17 mouse cellular contexts compared by ENCODE assay signal in the genomic region with DNA sequence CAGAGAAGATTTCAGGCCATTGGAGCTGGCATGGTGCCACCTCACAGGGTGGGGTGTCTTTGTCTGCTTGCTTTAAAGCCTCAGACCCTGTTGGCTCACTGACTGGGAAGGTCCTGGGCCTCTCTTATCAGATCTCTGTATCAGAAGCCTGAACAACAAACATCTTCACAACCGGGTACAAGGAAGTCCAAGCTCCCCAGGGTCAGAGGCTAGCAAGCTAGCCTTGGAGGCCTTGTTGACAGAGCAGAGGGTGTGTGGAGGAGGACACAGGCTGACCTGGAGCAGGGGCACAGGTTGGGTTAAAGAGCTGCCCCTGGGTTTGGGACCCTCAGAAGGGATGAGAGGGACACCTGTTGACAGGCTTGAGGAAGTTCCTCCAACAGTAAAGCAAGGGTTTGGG. TPM values are rescaled to one million over a fixed set of nuclear protein-coding genes. Genes with fewer than 3 reads are reported as not detected.
DNase-seq lines count a peak whose midpoint lies in the region; ATAC-seq lines count a peak whose summit lies in the region.
"Had no signal": no experiment of that assay in that cellular context is flagged by ENCODE, and none has a peak within 500 bp of the region (broad histone marks: within the 10 kb centered on the region; RNA-seq: fewer than 3 reads in every experiment).

No protein-coding gene starts in this region.

- H3K4me1 ChIP-seq in kidney, embryonic 16.5 days (ENCODE audit: insufficient read depth, low read length): peaks cover 15% of the 10 kb centered on the region
- H3K4me1 ChIP-seq in intestine, embryonic 15.5 days (replicated peaks): peaks cover 5% of the 10 kb centered on the region; the same call in 1 of the 2 replicates
- 0 out of 2 replicates have a peak, but pooled peaks cover 5% of the 10 kb centered on the region for H3K4me1 ChIP-seq in limb, embryonic 10.5 days
- H3K4me1 ChIP-seq: midbrain, embryonic 12.5 days had no signal

- H3K27me3 ChIP-seq in kidney, embryonic 16.5 days (ENCODE audit: insufficient read depth, low read length): no peaks in the 10 kb centered on the region
- H3K27me3 ChIP-seq in intestine, embryonic 15.5 days (replicated peaks): no peaks in the 10 kb centered on the region
- H3K27me3 ChIP-seq in limb, embryonic 10.5 days (ENCODE audit: low read depth, poor library complexity, severe bottlenecking): no peaks in the 10 kb centered on the region
- H3K27me3 ChIP-seq: heart, embryonic 13.5 days; liver, embryonic 12.5 days; midbrain, embryonic 12.5 days had no signal

- DNase-seq in kidney, adult 9 months: no peak
- DNase-seq in NIH3T3 (ENCODE audit: low read depth): peak; percentile 45
- peak; percentile 33 for DNase-seq in lung, postnatal 36 days
- DNase-seq in limb, embryonic 10.5 days (ENCODE audit: low spot score): no peak
- no peak for DNase-seq in thymus, postnatal 14 days
- DNase-seq: adrenal gland, postnatal 25 days; cerebellum, adult 9-11 months; left cerebral cortex, postnatal 4 days; thymus, adult 18-20 months had no signal

- H3K4me2 ChIP-seq in kidney, embryonic 16.5 days (replicated peaks; ENCODE audit: low read depth, low read length): no peak overlapping the region
- no peak overlapping the region for H3K4me2 ChIP-seq in intestine, embryonic 15.5 days (replicated peaks)
- H3K4me2 ChIP-seq: heart, embryonic 13.5 days; liver, embryonic 12.5 days; midbrain, embryonic 12.5 days had no signal

- H3K9ac ChIP-seq in kidney, embryonic 16.5 days (replicated peaks; ENCODE audit: low read length): no peak overlapping the region
- H3K9ac ChIP-seq in intestine, embryonic 15.5 days: no peak overlapping the region
- H3K9ac ChIP-seq: heart, embryonic 13.5 days; liver, embryonic 12.5 days; midbrain, embryonic 12.5 days had no signal

- WGBS in kidney, embryonic 16.5 days: 15% methylated on average over 1 of the region's 1 CpGs
- 30% methylated on average over 1 of the region's 1 CpGs for WGBS in intestine, embryonic 15.5 days
- 47% methylated on average over 1 of the region's 1 CpGs for WGBS in limb, embryonic 10.5 days

- peak; percentile 33; the same call in 1 of the 2 replicates for ATAC-seq in kidney, embryonic 16.5 days (ENCODE audit: low FRiP score, low TSS enrichment)
- ATAC-seq in intestine, embryonic 15.5 days: peak; percentile 85
- ATAC-seq: CD4-positive, CD25-positive, alpha-beta regulatory T cell, adult 4 months; inflammation-experienced regulatory T-cells, adult 6 months; liver, embryonic 12.5 days had no signal

- no peaks in the 10 kb centered on the region for H3K9me3 ChIP-seq in kidney, embryonic 16.5 days (ENCODE audit: low read length)
- no peaks in the 10 kb centered on the region for H3K9me3 ChIP-seq in intestine, embryonic 15.5 days
- H3K9me3 ChIP-seq in limb, embryonic 10.5 days (replicated peaks): no peaks in the 10 kb centered on the region
- H3K9me3 ChIP-seq: heart, embryonic 13.5 days; liver, embryonic 12.5 days; midbrain, embryonic 12.5 days had no signal

- no peaks in the 10 kb centered on the region for H3K36me3 ChIP-seq in kidney, embryonic 16.5 days (ENCODE audit: insufficient read depth, low read length)
- H3K36me3 ChIP-seq in intestine, embryonic 15.5 days: no peaks in the 10 kb centered on the region
- no peaks in the 10 kb centered on the region for H3K36me3 ChIP-seq in limb, embryonic 10.5 days
- H3K36me3 ChIP-seq: heart, embryonic 13.5 days; liver, embryonic 12.5 days; midbrain, embryonic 12.5 days had no signal

- H3K4me3 ChIP-seq in kidney, embryonic 16.5 days (ENCODE audit: low read length): no peak overlapping the region
- H3K4me3 ChIP-seq in intestine, embryonic 15.5 days (replicated peaks): no peak overlapping the region
- H3K4me3 ChIP-seq in limb, embryonic 10.5 days: no peak overlapping the region
- H3K4me3 ChIP-seq: heart, embryonic 13.5 days; liver, embryonic 12.5 days; midbrain, embryonic 12.5 days; myocyte had no signal

- H3K27ac ChIP-seq in kidney, embryonic 16.5 days (ENCODE audit: low read length): 0 out of 2 replicates have a peak overlapping the region, but pooled peaks have one; percentile 19
- no peak overlapping the region for H3K27ac ChIP-seq in intestine, embryonic 15.5 days
- no peak overlapping the region for H3K27ac ChIP-seq in limb, embryonic 10.5 days
- H3K27ac ChIP-seq: heart, embryonic 13.5 days; liver, embryonic 12.5 days; midbrain, embryonic 12.5 days had no signal

RNA-seq across cellular contexts. Expression of a gene that starts 10.3 kb away (rescaled TPM):
- 12.4 and 14.4 TPM in 2 replicates for polyA plus RNA-seq in kidney, embryonic 16.5 days (2015; fragmentation: Nextera tagmentation; extraction: Ambion mirVana)
- 9.5 and 10.3 TPM in 2 replicates for polyA plus RNA-seq in intestine, embryonic 15.5 days (2015; fragmentation: Nextera tagmentation; extraction: Ambion mirVana)
- 0.77 and 0.79 TPM in 2 replicates for polyA plus RNA-seq in limb, embryonic 10.5 days (2016; fragmentation: Nextera tagmentation; extraction: Ambion mirVana)

Comparison
In these comparisons a context has a peak if more than half of its experiments do, and no peak if none do; other contexts are left out.
1. DNase-seq: peak in NIH3T3 (single experiment) and lung, postnatal 36 days (single experiment); none in kidney, adult 9 months (single experiment), limb, embryonic 10.5 days (single experiment) and thymus, postnatal 14 days (single experiment).